Mouse (Mus musculus) right cerebral cortex, postnatal 10 days (tissue): ENCODE measurements at regions not wholly inside any gene's neighbourhood (a gene's known extent, or its start where the extent isn't known, plus 50 kb on each side); places are given as distances from the start of the nearest gene placed in this dataset.
A peak's percentile ranks its signal among the peaks of the same experiment; 100 is the strongest.

Experiments
- DNase-seq, 2 experiments: peaks; one replicate each; pipeline ENCODE4 v3.0.0; 2021; ENCODE audit warnings: low spot score in 2 of 2

DNA sequence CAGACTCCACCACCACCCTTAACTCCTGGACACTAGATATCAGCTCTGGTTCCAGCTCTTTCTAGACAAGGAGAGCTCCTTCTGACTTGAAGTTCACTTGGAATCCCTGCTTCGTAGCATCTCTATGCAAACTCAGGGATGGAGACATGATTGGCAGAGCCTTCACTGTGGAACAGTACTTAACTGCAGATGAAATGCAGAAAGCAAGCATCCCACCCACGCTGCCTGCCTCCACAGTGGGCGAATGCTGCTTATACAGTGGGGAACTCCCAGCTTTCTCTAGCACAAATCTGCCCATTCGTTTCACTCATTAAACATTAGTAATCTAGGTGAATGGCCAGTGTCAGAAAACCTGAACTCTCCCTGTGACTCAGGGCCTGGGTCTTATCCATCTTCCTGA, 92.0 kb upstream of the Coch start:
- peak; percentile 32 to 33 for DNase-seq

DNA sequence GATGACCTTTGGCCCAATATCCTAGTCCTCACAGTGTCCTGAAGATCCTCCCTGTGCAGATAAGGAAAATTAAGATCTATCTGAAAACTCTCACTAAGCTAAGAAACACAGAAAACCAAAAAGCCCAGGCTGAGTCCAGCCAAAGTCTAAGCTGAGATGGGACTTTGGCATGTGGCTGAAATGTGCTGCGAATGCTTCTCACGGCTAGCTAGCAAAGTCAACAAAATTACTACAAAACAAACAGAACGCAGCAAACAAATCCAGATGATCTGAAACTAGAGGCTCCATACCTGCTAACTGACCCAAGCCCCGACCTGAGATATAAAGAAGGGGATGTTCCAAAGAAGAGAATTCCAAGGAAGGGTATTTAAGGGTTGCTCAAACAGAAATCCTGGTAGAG, 90.4 kb upstream of the Coch start:
- no peak for DNase-seq

DNA sequence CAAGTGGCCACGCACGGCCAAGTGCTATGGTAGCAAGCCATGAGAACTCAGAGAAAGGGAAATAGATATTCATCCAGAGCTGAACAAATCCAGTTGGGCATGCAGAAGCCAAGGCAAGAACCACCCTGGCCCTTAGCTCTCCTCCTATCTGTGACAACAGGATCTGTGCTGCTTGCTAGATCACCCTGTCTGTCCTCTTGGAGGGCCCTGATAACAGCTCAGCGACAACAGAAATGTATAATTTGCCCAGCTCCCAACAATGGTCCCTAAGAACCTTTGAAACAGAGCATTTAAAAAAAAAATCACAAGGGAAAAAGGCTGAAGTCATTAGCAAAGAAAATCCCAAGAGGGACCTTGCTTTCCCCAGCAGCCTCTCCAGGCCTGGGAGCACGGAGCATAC, 89.4 kb upstream of the Coch start:
- no peak for DNase-seq

DNA sequence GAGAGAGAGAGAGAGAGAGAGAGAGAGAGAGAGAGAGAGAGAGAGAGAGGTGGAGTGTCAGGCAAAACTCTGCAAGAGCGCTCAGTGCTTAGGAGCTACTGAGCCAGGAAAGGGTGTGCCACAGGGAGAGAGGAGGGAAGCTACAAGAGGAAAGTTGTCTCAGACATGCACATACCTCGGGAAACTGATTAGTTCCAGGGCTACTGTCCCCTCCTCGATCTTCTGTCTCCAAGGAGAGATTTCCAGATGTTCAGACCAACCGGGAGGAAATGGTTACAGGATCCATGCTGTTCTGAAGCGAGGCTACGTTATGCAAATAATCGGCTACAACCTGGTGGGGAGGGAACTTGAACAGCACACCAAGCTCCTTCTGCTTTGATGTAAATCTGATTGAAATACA, 88.6 kb upstream of the Coch start:
- no peak for DNase-seq

DNA sequence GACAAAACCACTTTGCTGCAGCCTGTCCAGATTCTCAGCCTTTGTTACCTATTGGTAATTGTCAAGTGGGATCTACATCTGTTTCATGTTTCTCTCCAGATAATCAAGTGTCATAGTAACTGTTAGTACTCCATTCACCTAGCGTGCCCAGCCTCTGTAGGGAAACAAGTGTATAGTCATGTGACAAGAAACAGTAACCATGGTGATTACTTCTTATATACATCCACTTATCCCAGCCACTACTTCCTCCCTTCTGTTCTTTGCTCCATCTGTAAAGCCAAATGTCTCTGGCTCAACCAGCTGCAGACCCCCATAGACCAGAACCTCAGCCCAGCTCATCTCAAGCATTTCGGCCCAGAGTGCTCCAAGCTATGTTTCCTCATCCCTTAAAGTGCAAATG, 83.1 kb upstream of the Coch start:
- no peak for DNase-seq

DNA sequence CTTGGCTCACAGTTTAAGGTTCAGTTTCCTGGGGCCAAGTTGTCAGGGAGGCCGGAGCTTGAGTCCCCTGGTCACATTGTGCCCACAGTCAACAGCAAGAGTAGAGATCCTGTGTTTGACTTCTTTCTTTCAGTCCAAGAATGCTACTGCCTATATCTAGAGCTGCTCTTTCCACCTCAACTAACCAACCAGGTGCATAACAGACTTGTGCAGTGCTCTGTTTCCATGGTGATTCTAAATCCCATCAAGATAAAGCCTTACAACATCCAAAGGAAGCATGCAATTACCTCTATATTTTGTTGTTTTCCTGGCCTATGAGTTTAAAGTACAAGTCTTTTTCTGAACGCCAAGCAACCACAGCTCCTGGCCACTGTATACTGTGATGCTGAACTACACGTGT, 76.4 kb upstream of the Coch start:
- DNase-seq = no peak

DNA sequence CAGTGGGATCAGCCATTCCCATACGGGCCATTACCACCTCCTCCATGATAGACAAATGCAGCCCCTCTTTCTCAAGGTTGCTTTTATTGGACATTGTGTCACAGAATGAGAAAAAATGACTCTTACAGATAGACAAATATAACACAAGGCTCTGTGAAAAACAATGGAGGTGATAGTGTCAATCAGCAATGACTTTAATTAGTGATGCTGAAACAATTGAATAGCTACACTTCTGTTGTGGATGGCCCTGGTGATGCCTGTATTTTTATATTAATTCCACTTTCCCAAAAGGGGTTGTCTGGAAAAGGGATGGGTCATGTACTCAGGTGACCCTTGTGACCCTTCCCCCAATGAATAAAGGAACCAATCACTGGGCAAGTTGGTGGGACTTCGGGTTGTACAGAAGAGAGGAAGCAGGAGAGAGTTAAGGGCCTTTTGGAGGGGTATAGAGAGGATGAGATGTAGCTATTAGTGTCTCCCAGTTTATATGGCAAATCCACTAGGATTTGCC, 71.5 kb upstream of the Coch start:
- no peak for DNase-seq

DNA sequence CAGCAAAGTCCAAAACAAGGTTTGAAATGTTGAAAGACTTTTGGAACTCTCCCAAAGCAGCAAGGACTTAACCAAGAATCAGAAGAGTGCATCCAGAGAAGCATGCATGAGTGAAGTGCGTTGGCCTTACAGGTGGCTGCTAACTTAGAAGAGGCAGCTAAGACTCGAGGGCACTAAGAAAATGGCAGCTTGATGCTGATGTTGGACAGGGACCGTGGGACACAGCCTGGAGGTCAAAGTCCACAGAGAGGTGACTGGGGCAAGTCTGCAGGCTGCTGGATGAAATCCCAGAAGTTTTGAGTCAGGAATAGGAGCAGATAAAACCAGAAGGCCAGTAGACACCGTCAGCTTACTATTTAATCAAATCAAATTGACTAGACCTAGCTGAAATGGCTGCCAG, 69.3 kb upstream of the Coch start:
- no peak for DNase-seq

DNA sequence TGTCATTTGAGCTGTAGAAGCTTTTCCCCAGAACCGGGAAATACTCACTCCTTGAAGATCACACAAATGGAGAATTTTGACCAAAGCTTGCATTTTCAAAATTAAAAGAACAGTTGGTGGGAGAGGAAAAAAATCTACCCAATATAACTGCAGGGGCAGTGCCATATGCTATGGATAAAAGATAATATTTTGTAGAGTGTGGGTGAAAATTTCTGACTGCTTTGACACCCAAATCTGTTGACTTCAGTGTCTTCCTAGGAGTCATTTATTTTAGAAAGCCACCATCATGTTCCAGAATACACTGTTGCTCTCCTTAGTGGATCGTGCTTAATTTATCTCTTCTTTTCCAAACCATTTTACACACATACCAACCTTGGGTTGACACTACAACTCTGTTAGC, 65.3 kb upstream of the Coch start:
- DNase-seq = no peak

DNA sequence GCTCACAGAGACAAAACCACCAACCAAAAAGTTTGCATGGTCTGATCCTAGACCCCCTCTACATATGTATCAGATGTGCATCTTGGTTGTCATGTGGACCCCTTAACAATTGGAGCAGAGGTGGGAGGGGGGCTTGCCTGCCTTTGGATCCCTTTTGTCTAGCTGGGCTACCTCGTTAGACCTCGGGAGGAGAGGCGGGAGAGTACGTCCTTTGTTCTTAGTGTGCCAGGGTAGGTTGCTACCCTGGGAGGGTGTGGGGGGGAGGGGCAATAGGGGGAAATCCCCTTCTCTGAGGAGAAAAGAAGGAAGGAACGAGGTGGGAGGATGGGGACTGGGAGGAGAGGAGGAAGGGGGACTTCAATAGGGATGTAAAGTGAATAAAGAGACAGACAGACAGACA, 58.5 kb upstream of the Coch start:
- DNase-seq = no peak

DNA sequence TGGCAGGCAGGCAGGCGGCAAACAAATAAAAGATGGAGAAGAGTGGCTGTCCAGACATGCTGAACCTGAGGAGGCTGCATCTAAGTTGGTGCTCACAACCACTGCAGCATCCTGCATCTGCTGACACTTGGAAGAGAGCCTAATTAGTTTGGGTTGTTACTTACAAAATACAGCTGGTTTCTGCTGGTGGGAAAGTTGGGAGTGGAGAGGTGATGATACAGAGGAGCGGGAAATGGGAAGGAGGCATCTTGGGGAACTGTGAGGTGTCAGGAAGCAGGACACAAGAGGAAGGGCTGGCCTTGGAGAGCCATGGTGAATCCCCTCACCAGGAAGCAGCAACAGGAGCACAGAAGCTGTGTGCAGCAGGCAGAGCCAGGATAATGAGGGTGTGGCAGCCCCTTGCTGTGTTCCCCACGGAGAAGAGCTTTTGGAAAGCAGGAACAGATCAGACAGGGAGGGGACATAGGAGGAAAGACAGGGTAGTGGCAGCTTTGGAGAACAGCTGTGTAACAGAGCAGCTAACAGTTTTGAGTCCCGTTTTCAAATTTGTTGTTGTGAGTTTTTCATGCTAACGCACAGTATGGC, 58.0 kb upstream of the Coch start:
- no peak for DNase-seq
